Mouse (Mus musculus) E14TG2a.4 (cell line): Measurements from ENCODE around the gene Eef1a2.

ENCODE experiments used
- CTCF ChIP-seq: conservative IDR thresholded peaks from 2 replicates; pipeline ENCODE4 v1.5.1; 2014; ENCODE audit warnings: low read length
- NANOG ChIP-seq: IDR thresholded peaks from 2 replicates; pipeline ENCODE4 v1.6.1; 2014; ENCODE audit warnings: borderline replicate concordance, low read length, mixed read lengths
- POU5F1 ChIP-seq: IDR thresholded peaks from 2 replicates; pipeline ENCODE4 v1.6.1; 2014; ENCODE audit warnings: low read length, borderline replicate concordance

DNA sequence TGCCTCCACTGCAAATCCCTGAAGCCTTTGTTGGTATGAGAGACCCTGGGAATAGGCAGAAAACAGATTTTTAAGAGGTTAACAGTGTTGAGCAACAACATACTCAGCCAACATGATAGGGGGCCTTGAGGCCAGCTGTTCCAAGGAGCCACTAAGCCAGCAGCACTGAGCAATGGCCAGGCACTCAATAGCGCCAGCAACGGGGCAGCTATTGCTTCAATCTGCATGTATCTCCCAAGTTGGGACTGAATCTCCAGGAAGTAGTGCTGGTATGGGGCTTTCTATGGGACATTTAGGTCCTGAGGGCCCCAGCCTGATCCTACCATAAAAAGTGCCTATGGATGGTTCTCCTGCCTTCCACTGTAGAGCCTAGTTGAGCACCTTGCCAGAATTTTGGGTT is 1.7 kb upstream of the Eef1a2 start:
- TF ChIP-seq CTCF (no peak), NANOG (no peak), POU5F1 (no peak)
